Mouse (Mus musculus): Measurements from ENCODE around the gene Hist2h2be. TPM values are rescaled to one million over a fixed set of nuclear protein-coding genes. Genes with fewer than 3 reads are reported as not detected.
"Not testable (repeated sequence)": the region's sequence is repeated elsewhere in the genome, so short reads cannot be mapped to it uniquely, and the experiment has no call there.

The Hist2h2be gene
- polyA plus RNA-seq (2015; fragmentation: Nextera tagmentation; extraction: Ambion mirVana): 8.6 and 10.8 TPM in 2 replicates

DNA sequence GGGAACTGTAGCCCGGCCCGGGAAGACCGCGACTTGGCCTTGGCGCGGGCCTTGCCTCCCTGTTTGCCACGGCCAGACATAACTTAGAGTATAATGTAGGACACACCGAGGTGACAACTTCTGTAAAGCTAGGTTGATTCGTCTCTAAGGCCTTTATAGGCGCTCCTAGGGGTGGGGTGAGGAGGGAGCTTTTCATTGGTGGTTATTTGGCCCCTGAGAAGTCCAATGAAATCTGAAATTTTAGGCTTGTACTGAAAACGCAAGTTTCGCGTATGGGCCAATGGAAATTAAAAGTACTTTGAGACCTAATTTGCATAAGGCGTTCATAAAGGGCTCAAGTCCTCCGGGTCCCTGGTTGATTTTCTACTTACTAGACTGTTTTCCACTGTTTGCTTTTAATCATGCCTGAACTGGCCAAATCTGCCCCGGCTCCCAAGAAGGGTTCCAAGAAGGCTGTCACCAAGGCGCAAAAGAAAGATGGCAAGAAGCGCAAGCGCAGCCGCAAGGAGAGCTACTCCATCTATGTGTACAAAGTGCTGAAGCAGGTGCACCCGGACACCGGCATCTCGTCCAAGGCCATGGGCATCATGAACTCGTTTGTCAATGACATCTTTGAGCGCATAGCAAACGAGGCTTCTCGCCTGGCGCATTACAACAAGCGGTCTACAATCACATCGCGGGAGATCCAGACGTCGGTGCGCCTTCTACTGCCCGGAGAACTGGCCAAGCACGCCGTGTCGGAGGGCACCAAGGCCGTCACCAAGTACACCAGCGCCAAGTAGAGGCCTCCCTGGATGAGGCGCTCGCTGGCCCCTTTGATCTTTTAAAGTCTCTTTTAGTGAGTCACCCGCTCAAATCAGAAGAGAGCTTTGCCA lies at the start of gene Hist2h2be, which contains the start of gene Hist2h2ac:
Gene Hist2h2be, plus strand, starts transcription at position 355 of the 875 bp plus-strand sequence.
Gene Hist2h2ac, minus strand, starts transcription at position 116 of the 875 bp plus-strand sequence.
- under 1% methylated on average over 43 of the region's 43 CpGs for WGBS
- no peaks in the 10 kb centered on the region for H3K36me3 ChIP-seq (ENCODE audit: control insufficient read depth, insufficient read depth)
- peak within 1 kb of the TSS; percentile 98 for H3K27ac ChIP-seq (ENCODE audit: low read length)
- no peaks in the 10 kb centered on the region for H3K9me3 ChIP-seq (ENCODE audit: control insufficient read depth, low read length)
- H3K9ac ChIP-seq (replicated peaks; ENCODE audit: low read depth, low read length): peak within 1 kb of the TSS; percentile 76
- peak within 1 kb of the TSS; percentile 72 for H3K4me3 ChIP-seq (replicated peaks; ENCODE audit: low read length)
- ATAC-seq: peak; percentile 80
- no peaks in the 10 kb centered on the region for H3K27me3 ChIP-seq (replicated peaks; ENCODE audit: control insufficient read depth, insufficient read depth, low read length)
- peaks cover 23% of the 10 kb centered on the region for H3K4me1 ChIP-seq (replicated peaks; ENCODE audit: control insufficient read depth, insufficient read depth, low read length)
- peak within 1 kb of the TSS; percentile 86 for H3K4me2 ChIP-seq (ENCODE audit: low read length)

DNA sequence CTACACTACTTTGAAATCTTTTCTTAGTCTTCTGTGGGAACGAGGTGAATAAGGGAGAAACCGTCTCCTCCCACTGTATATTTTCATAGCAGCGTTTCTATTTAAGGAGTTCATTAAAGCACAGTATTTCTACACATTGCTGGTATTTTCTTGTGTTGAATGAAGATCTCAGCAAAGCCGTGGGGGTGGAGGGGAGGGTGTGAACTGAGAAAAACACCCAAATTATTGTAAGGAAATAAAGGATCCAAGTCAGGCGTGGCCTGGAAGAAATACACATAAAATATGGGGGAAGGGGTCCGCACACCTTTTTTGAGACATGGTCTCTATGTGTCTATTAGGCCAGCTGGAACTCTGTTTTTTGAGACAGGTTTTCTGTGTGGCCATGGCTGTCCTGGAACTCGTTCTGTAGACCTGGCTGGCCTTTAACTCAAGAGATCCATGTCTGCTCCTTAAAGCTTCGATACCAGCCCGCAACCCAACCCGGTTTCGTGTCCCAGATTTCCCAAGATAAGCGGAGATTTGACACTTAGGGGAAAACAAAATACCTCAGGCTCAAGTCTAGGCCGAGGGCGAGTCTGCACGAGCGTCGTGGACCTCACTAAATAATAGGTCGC lies 49.2 kb upstream of the Hist2h2be start:
- peak overlapping the region; percentile 93 for H3K4me2 ChIP-seq (ENCODE audit: low read length)
- H3K27me3 ChIP-seq (replicated peaks; ENCODE audit: control insufficient read depth, insufficient read depth, low read length): no peaks in the 10 kb centered on the region
- no peaks in the 10 kb centered on the region for H3K9me3 ChIP-seq (ENCODE audit: control insufficient read depth, low read length)
- ATAC-seq: peak; percentile 9
- peak overlapping the region; percentile 92 for H3K9ac ChIP-seq (replicated peaks; ENCODE audit: low read depth, low read length)
- peak overlapping the region; percentile 100 for H3K27ac ChIP-seq (ENCODE audit: low read length)
- 16% methylated on average over 18 of the region's 18 CpGs for WGBS
- peak overlapping the region; percentile 71 for H3K4me3 ChIP-seq (replicated peaks; ENCODE audit: low read length)
- H3K36me3 ChIP-seq (ENCODE audit: control insufficient read depth, insufficient read depth): peaks cover 6% of the 10 kb centered on the region; the same call in 1 of the 2 replicates
- peaks cover 35% of the 10 kb centered on the region for H3K4me1 ChIP-seq (replicated peaks; ENCODE audit: control insufficient read depth, insufficient read depth, low read length)

DNA sequence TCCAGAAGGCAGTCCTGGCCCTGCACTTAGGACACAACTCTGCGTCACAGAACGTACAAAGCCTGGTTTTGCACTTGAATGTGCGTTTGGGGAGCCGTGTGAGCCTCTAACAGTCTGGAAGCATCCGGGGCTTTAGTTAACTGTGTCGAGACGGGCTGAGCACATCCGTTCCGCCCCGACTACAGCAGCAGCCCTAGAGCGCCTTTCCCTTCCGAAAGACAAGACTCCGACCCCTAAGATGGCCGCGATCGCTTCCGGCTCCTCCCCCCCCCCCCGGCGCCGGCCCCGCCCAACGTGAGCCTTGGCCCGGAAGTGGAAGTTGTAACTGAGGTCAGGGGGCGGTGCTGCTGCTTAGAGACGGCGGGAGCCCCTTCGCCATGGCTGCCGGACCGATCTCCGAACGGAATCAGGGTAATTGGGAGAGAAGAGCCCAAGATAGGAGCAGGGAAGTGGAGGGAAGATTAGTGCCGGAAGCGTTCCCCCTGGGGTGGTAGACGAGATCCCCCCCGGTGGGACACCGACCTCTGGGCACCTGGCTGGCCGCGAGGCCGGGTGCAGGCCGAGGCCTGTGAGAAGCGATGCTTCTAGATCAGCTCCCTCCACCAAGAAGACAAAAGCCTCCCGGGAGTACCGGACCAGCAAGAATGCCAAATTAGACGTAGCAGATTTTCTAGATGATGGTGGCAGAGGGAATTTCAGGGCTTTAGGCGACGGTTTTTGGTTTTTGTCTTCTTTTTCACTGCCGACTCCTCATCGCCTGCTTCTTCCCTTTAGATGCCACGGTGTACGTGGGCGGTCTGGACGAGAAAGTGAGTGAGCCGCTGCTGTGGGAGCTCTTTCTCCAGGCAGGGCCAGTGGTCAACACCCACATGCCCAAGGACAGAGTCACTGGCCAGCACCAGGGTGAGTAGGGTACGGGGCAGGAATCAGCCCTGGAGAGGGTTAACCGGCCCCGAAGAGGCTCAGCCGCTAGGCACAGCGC lies 48.4 kb upstream of the Hist2h2be start, which contains the start of gene Sf3b4:
Gene Sf3b4, plus strand, starts transcription at position 136 of the 982 bp plus-strand sequence.
- Histone ChIP-seq H3K36me3 (ENCODE audit: control insufficient read depth, insufficient read depth) (peaks cover 6% of the 10 kb centered on the region; the same call in 1 of the 2 replicates), H3K4me2 (ENCODE audit: low read length) (peak within 1 kb of the TSS; percentile 98), H3K4me3 (replicated peaks; ENCODE audit: low read length) (peak within 1 kb of the TSS; percentile 71), H3K4me1 (replicated peaks; ENCODE audit: control insufficient read depth, insufficient read depth, low read length) (peaks cover 35% of the 10 kb centered on the region), H3K9ac (replicated peaks; ENCODE audit: low read depth, low read length) (peak within 1 kb of the TSS; percentile 92), H3K27ac (ENCODE audit: low read length) (peak within 1 kb of the TSS; percentile 100), H3K9me3 (ENCODE audit: control insufficient read depth, low read length) (no peaks in the 10 kb centered on the region), H3K27me3 (replicated peaks; ENCODE audit: control insufficient read depth, insufficient read depth, low read length) (no peaks in the 10 kb centered on the region)
- peak; percentile 95 for ATAC-seq
- under 1% methylated on average over 55 of the region's 58 CpGs for WGBS

DNA sequence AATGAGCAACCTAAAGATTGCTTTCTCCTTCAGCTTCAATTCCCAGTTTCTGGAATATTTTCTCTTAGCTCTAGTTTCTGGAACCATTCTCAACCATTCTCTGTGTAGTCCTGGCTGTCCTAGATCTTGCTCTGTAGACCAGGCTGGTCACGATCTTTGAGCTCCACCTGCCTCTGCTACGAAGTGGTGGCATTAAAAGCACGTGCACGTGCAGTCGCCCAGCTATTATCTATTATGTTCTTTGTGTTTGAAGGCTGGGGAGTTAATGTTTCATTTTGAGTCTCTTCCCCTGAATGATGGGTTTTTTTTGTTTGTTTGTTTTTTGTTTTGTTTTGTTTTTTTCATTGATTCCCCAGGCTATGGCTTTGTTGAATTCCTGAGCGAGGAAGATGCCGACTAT lies 47.7 kb upstream of the Hist2h2be start:
- peak overlapping the region; percentile 98 for H3K4me2 ChIP-seq (ENCODE audit: low read length)
- peak overlapping the region; percentile 82 for H3K9ac ChIP-seq (replicated peaks; ENCODE audit: low read depth, low read length)
- H3K27ac ChIP-seq (ENCODE audit: low read length): no peak overlapping the region
- H3K4me3 ChIP-seq (replicated peaks; ENCODE audit: low read length): peak overlapping the region; percentile 71
- peaks cover 35% of the 10 kb centered on the region for H3K4me1 ChIP-seq (replicated peaks; ENCODE audit: control insufficient read depth, insufficient read depth, low read length)
- 34% methylated on average over 7 of the region's 7 CpGs for WGBS
- H3K9me3 ChIP-seq (ENCODE audit: control insufficient read depth, low read length): no peaks in the 10 kb centered on the region
- peaks cover 9% of the 10 kb centered on the region for H3K36me3 ChIP-seq (ENCODE audit: control insufficient read depth, insufficient read depth)
- H3K27me3 ChIP-seq (replicated peaks; ENCODE audit: control insufficient read depth, insufficient read depth, low read length): no peaks in the 10 kb centered on the region
- ATAC-seq: no peak

DNA sequence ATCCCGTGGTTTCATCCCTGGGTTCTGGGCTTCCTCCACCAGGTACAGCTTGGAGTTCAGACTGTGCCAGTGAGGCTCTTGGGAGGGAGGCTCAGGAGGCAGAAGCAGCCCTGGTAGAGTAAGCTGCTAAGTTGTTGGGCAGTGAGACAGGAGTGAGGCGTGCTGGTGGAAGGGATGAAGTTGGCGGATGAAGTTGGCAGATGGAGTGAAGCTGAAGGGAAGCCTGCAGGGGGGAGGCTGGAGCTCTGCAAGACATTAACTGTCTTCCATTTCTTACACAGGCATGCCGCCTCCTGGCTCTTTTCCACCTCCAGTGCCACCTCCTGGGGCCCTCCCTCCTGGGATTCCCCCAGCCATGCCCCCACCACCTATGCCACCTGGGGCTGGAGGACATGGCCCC lies 46.9 kb upstream of the Hist2h2be start:
- H3K9ac ChIP-seq (replicated peaks; ENCODE audit: low read depth, low read length); H3K4me3 ChIP-seq (replicated peaks; ENCODE audit: low read length); H3K27ac ChIP-seq (ENCODE audit: low read length); ATAC-seq; H3K27me3 ChIP-seq (replicated peaks; ENCODE audit: control insufficient read depth, insufficient read depth, low read length); H3K9me3 ChIP-seq (ENCODE audit: control insufficient read depth, low read length); H3K4me2 ChIP-seq (ENCODE audit: low read length): not testable (repeated sequence)
- WGBS: 68% methylated on average over 4 of the region's 4 CpGs
- Histone ChIP-seq H3K4me1 (replicated peaks; ENCODE audit: control insufficient read depth, insufficient read depth, low read length) (peaks cover 35% of the 10 kb centered on the region), H3K36me3 (ENCODE audit: control insufficient read depth, insufficient read depth) (peaks cover 11% of the 10 kb centered on the region)

DNA sequence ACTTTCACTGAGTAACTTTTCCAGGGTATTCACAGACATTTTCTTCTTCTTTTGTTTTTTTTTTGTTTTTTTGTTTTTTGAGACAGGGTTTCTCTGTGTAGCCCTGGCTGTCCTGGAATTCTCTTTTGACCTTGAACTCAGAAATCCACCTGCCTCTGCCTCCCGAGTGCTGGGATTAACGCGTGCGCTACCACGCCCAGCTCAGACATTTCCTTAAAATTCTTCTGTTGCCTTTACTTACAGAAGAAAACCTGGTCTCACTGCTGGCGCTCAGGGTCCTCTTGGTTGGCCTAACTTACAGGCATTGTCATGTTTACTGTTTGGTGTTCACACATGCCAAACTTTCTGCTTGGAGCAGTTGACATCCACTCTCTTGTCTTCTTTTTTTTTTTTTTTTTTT lies 45.7 kb upstream of the Hist2h2be start:
- ATAC-seq: no peak
- H3K36me3 ChIP-seq (ENCODE audit: control insufficient read depth, insufficient read depth): peaks cover 11% of the 10 kb centered on the region

DNA sequence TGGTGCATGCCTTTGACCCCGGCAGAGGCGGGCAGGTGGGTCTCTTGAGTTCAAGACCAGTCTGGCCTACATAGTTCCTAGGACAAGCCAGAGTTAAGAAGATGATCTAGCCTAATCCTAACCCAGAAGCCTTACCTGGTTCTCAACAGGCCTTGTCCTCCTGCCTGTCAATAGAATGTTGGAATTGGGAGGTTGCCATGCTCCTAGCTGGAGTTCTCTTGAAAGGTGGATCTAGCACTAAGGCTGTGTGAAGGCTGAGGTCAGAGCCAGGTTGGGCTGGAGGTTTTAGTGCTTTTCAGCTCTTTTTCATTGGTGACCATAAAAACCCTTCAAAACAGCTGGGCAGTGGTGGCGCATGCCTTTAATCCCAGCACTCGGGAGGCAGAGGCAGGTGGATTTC lies 42.5 kb upstream of the Hist2h2be start:
- Histone ChIP-seq H3K9me3 (ENCODE audit: control insufficient read depth, low read length) (no peaks in the 10 kb centered on the region), H3K4me2 (ENCODE audit: low read length) (no peak overlapping the region), H3K27me3 (replicated peaks; ENCODE audit: control insufficient read depth, insufficient read depth, low read length) (no peaks in the 10 kb centered on the region), H3K4me1 (replicated peaks; ENCODE audit: control insufficient read depth, insufficient read depth, low read length) (peaks cover 28% of the 10 kb centered on the region), H3K27ac (ENCODE audit: low read length) (no peak overlapping the region), H3K9ac (replicated peaks; ENCODE audit: low read depth, low read length) (no peak overlapping the region), H3K36me3 (ENCODE audit: control insufficient read depth, insufficient read depth) (peaks cover 11% of the 10 kb centered on the region), H3K4me3 (replicated peaks; ENCODE audit: low read length) (no peak overlapping the region)
- 90% methylated on average over 4 of the region's 4 CpGs for WGBS
- no peak for ATAC-seq

More for the DNA sequence above, 45.7 kb upstream of the Hist2h2be start:
- 94% methylated on average over 6 of the region's 6 CpGs for WGBS
- H3K9me3 ChIP-seq (ENCODE audit: control insufficient read depth, low read length): no peaks in the 10 kb centered on the region
- no peak overlapping the region for H3K4me2 ChIP-seq (ENCODE audit: low read length)
- peaks cover 33% of the 10 kb centered on the region for H3K4me1 ChIP-seq (replicated peaks; ENCODE audit: control insufficient read depth, insufficient read depth, low read length)
- no peaks in the 10 kb centered on the region for H3K27me3 ChIP-seq (replicated peaks; ENCODE audit: control insufficient read depth, insufficient read depth, low read length)
- no peak overlapping the region for H3K27ac ChIP-seq (ENCODE audit: low read length)
- H3K4me3 ChIP-seq (replicated peaks; ENCODE audit: low read length): no peak overlapping the region
- no peak overlapping the region for H3K9ac ChIP-seq (replicated peaks; ENCODE audit: low read depth, low read length)

DNA sequence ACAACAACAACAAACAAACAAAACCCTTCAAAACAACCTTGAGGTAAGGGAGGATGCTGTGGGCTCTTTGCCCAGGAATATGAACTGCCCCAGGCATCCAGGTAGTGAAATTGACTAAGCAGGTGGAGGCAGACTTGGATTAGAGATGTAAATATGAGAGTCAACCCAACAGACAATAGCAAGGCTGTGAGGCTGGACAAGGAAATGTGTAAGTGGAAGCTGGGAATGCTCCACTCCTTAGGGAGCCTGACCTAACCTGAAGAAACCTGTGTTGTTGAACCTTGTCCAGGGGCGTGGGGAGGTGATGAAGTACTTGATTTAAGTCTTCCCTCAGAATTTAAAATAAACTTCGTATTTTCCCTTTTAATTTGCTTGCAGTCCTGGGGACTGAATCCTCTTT lies 42.0 kb upstream of the Hist2h2be start:
- H3K4me3 ChIP-seq (replicated peaks; ENCODE audit: low read length): no peak overlapping the region
- H3K27me3 ChIP-seq (replicated peaks; ENCODE audit: control insufficient read depth, insufficient read depth, low read length): no peaks in the 10 kb centered on the region
- no peak overlapping the region for H3K27ac ChIP-seq (ENCODE audit: low read length)
- H3K4me2 ChIP-seq (ENCODE audit: low read length): no peak overlapping the region
- H3K36me3 ChIP-seq (ENCODE audit: control insufficient read depth, insufficient read depth): peaks cover 11% of the 10 kb centered on the region
- peaks cover 24% of the 10 kb centered on the region for H3K4me1 ChIP-seq (replicated peaks; ENCODE audit: control insufficient read depth, insufficient read depth, low read length)
- H3K9me3 ChIP-seq (ENCODE audit: control insufficient read depth, low read length): no peaks in the 10 kb centered on the region
- WGBS: 96% methylated on average over 2 of the region's 2 CpGs
- H3K9ac ChIP-seq (replicated peaks; ENCODE audit: low read depth, low read length): no peak overlapping the region
- ATAC-seq: no peak

Measured in forebrain, embryonic 16.5 days (tissue).